In genomic region chr6:72362132-72363028, GRCm38 (mm10) we compare ENCODE assay signal across 8 mouse cellular contexts. TPM values are rescaled to one million over a fixed set of nuclear protein-coding genes. Genes with fewer than 3 reads are reported as not detected.
DNase-seq lines count a peak whose midpoint lies in the region; ATAC-seq lines count a peak whose summit lies in the region.

No protein-coding gene starts in this region.

- H3K36me3 ChIP-seq in hindbrain, embryonic 15.5 days = peaks cover 23% of the 10 kb centered on the region

- WGBS in hindbrain, embryonic 15.5 days = 1% methylated on average over 42 of the region's 42 CpGs

- peak overlapping the region; percentile 74 for H3K4me3 ChIP-seq in hindbrain, embryonic 15.5 days

- DNase-seq in T-cell, adult 2 months (ENCODE audit: low spot score) = peak; percentile 97
- DNase-seq in cerebellum, postnatal 36 days = peak; percentile 93 to 96
- peak; percentile 96 to 97 for DNase-seq in frontal cortex, postnatal 36 days (ENCODE audit: low spot score in 2 of 2)
- peak; percentile 98 for DNase-seq in left cerebral cortex, adult 11 months (ENCODE audit: low spot score)
- peak; percentile 97 for DNase-seq in lung, postnatal 4 days
- peak; percentile 93 for DNase-seq in retina, postnatal 7 days (ENCODE audit: low read depth, low spot score)
- DNase-seq in urinary bladder, adult 2 months (ENCODE audit: low spot score) = peak; percentile 75

- H3K27me3 ChIP-seq in hindbrain, embryonic 15.5 days = 0 out of 2 replicates have a peak, but pooled peaks cover 2% of the 10 kb centered on the region

- ATAC-seq in hindbrain, embryonic 15.5 days (ENCODE audit: low FRiP score, low read depth) = peak; percentile 99

- H3K27ac ChIP-seq in hindbrain, embryonic 15.5 days (replicated peaks) = peak overlapping the region; percentile 90

- peak overlapping the region; percentile 92 for H3K4me2 ChIP-seq in hindbrain, embryonic 15.5 days

- H3K9ac ChIP-seq in hindbrain, embryonic 15.5 days = peak overlapping the region; percentile 68

- peaks cover 32% of the 10 kb centered on the region for H3K4me1 ChIP-seq in hindbrain, embryonic 15.5 days (replicated peaks)

- no peaks in the 10 kb centered on the region for H3K9me3 ChIP-seq in hindbrain, embryonic 15.5 days

RNA-seq across cellular contexts. Expression of gene Rnf181, which starts 4.4 kb away (rescaled TPM):
- 128 and 135 TPM in 2 replicates for polyA plus RNA-seq in hindbrain, embryonic 15.5 days (2015; fragmentation: Nextera tagmentation; extraction: Ambion mirVana)
- polyA plus RNA-seq in urinary bladder, adult 2 months (2012; rRNA removed) = 88.8 and 100 TPM in 2 replicates

RNA-seq across cellular contexts. Expression of gene Tmem150a, which starts 7.1 kb away (rescaled TPM):
- 20.9 and 21.2 TPM in 2 replicates for polyA plus RNA-seq in hindbrain, embryonic 15.5 days (2015; fragmentation: Nextera tagmentation; extraction: Ambion mirVana)
- 26.6 and 27.0 TPM in 2 replicates for polyA plus RNA-seq in urinary bladder, adult 2 months (2012; rRNA removed)

RNA-seq across cellular contexts. Expression of gene 0610030E20Rik, which starts 15.3 kb away (rescaled TPM):
- polyA plus RNA-seq in hindbrain, embryonic 15.5 days (2015; fragmentation: Nextera tagmentation; extraction: Ambion mirVana) = 18.3 and 18.8 TPM in 2 replicates
- 28.1 and 37.6 TPM in 2 replicates for polyA plus RNA-seq in urinary bladder, adult 2 months (2012; rRNA removed)

RNA-seq across cellular contexts. Expression of gene Usp39, which starts 17.4 kb away (rescaled TPM):
- polyA plus RNA-seq in hindbrain, embryonic 15.5 days (2015; fragmentation: Nextera tagmentation; extraction: Ambion mirVana) = 40.5 and 42.5 TPM in 2 replicates
- 23.6 and 24.0 TPM in 2 replicates for polyA plus RNA-seq in urinary bladder, adult 2 months (2012; rRNA removed)

RNA-seq across cellular contexts. Expression of gene Vamp5, which starts 17.9 kb away (rescaled TPM):
- polyA plus RNA-seq in hindbrain, embryonic 15.5 days (2015; fragmentation: Nextera tagmentation; extraction: Ambion mirVana) = 16.2 and 17.8 TPM in 2 replicates
- polyA plus RNA-seq in urinary bladder, adult 2 months (2012; rRNA removed) = 91.1 and 102 TPM in 2 replicates

Comparison
In these comparisons a context has a peak if more than half of its experiments do, and no peak if none do; other contexts are left out.
1. Peak in every context shown above with its lines: DNase-seq, ATAC-seq, H3K4me3 ChIP-seq and H3K27ac ChIP-seq.